Mouse (Mus musculus) adipocyte (in vitro differentiated cells): Measurements from ENCODE around the gene Plxna2.

ENCODE experiments used
- DNase-seq: peaks from one replicate; pipeline ENCODE4 v3.0.0-alpha.2; 2016; ENCODE audit warnings: low spot score

Gene Plxna2

GRCm38 (mm10) chr1:194617918-194618317, at the start of gene Plxna2:
Gene Plxna2, plus strand, starts transcription at chr1:194618218.
- DNase-seq = no peak

DNA sequence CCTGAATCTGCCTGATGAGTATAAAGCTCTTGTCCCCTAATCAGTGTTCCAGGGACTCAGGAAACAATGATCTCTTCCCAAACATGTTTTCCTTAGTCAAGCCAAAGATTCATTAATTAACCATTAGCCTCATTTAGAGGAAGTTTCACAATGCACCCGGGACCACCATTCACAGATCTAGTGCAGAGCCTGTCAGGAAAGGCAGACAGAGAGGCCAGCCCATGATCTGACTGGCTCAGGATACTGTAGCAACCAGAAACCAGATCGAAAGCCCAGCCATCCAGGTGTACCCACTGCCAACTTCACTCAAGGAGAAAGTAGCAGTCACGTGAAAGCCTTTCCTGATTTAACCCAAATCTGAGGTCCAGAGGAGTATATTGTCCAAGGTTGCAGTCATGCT, 44.1 kb upstream of the Plxna2 start:
- no peak for DNase-seq

GRCm38 (mm10) chr1:194578270-194578669, 39.7 kb upstream of the Plxna2 start:
- no peak for DNase-seq

GRCm38 (mm10) chr1:194580539-194580938, 37.5 kb upstream of the Plxna2 start:
- DNase-seq = no peak

- DNase-seq = no peak
These were observed 31.3 kb upstream of the Plxna2 start for GRCm38 (mm10) chr1:194586670-194587069.

GRCm38 (mm10) chr1:194587532-194587931, 30.5 kb upstream of the Plxna2 start:
- DNase-seq = peak; percentile 64

- DNase-seq = no peak
These were observed 29.9 kb upstream of the Plxna2 start for GRCm38 (mm10) chr1:194587956-194588668.

DNA sequence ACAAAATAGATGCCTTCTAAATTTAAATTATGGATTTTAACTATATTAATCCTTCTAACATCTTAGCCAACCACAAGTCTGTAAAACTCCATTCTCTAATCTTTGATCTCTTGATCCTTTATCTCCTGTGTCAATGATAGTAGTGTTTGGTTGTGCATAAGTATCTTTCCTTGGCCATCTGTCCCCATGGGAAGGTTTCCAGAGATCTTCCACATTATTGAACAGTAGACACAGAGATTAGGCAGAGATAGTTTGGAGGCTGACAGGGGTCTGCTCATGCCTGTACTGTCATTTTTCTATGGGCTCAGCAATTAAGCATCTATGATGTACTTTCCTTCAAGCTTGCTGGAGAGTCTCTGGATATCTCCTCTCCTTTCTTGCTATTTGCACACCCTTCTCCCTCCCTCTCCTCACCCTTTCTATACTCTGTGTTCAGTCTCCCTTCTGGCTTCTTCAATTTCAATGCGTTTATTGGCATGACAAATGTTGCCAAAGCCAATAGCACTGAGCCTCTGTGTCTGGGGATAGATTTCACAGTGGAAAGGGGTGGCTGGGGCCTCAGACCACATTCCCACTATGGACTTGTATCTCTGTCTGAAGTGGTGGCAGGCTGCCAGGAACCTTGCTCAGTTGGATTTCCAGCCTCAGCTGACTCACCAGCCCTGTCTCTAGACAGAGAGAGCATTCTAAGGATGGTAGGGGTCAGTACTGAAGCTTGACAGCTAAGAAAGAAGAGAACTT, 29.1 kb upstream of the Plxna2 start:
- peak; percentile 35 for DNase-seq

- no peak for DNase-seq
These were observed 24.9 kb upstream of the Plxna2 start for GRCm38 (mm10) chr1:194593155-194593554.

GRCm38 (mm10) chr1:194607406-194608261, 10.4 kb upstream of the Plxna2 start:
- no peak for DNase-seq

GRCm38 (mm10) chr1:194610516-194610915, 7.5 kb upstream of the Plxna2 start:
- DNase-seq = no peak

- DNase-seq = no peak
These were observed 5.4 kb upstream of the Plxna2 start for GRCm38 (mm10) chr1:194612628-194613027.

- DNase-seq = no peak
These were observed 4.7 kb upstream of the Plxna2 start for GRCm38 (mm10) chr1:194613271-194613834.

- no peak for DNase-seq
These were observed 3.8 kb upstream of the Plxna2 start for GRCm38 (mm10) chr1:194613923-194614830.

GRCm38 (mm10) chr1:194616136-194616535, 1.9 kb upstream of the Plxna2 start:
- DNase-seq = no peak

- DNase-seq = peak; percentile 90
These were observed 858 bp downstream of the Plxna2 start for GRCm38 (mm10) chr1:194618841-194619311.

DNA sequence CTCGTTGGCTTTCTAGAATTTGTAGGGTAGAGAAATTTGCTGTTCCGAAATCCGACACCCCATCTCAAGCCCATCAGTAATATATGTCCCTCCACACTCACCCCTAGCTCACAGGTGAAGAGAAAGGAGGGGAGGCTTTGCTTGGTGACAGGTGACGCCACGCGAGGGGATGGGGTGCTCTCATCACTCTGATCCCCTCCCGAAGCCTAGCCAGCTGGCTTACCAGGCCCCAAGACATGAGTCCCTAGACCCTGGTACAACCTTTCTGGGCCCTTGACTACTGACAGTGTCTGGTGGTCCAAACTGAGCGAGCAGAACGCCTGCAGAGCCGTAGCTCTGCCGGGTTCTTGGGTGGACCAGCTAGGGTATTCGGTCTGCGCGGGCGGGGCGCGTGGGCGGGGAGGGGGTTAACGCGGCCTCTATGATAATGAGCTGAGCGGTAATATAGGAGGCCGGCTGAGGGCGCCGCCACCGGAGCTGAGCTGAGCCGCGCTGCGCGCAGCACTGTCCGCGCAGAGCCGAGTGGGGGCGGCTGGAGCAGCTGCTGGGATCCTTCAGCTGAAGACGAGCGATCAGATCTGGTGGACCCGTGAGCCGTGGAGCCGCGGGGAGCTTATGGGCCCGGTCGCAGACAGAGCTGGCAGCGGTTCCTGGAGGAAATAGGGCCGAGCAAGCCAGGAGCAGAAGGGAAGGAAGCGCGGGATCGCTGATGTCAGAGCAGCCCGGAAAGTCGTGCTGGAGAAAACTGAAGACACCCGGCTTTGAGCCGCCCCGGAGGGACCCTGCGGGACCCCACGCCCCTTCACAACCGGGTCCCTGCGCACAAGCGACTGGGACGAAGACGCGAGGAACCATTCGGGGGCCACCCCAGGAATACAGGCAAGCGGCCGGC, 1.6 kb downstream of the Plxna2 start:
- peak; percentile 81 for DNase-seq

- DNase-seq = peak; percentile 65
These were observed 2.4 kb downstream of the Plxna2 start for GRCm38 (mm10) chr1:194620245-194620991.

GRCm38 (mm10) chr1:194622174-194622573, 4.2 kb downstream of the Plxna2 start:
- no peak for DNase-seq
